Mouse (Mus musculus): ENCODE measurements around the gene Tedc2.

Gene Tedc2

DNA sequence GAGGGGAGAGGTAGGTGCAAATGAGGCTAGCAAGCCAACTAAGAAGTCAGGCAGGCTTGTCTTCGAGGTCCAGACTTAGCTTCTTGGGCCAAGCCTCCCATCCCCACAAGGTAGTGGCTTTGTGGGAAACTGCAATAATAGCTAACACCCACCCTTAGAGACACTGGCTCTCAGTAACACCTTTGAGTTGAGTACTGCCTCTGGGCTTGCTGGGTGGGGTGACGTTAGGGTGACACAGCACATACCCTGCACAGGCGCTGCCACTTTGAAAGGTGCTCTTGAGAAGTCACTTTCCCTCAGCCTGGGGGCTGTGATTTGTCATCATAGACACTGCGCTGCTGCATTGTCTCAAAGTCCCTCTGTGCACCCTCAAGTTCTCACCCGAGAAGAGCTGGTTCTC lies 26.9 kb downstream of the Tedc2 start:
- no peak for DNase-seq (ENCODE audit: low read depth, low spot score)

- no peak for DNase-seq (ENCODE audit: low read depth, low spot score)
Observed at GRCm38 (mm10) chr17:24193268-24193667, 27.4 kb downstream of the Tedc2 start.

- DNase-seq (ENCODE audit: low read depth, low spot score) = no peak
Observed at GRCm38 (mm10) chr17:24192848-24193247, 27.8 kb downstream of the Tedc2 start.

DNA sequence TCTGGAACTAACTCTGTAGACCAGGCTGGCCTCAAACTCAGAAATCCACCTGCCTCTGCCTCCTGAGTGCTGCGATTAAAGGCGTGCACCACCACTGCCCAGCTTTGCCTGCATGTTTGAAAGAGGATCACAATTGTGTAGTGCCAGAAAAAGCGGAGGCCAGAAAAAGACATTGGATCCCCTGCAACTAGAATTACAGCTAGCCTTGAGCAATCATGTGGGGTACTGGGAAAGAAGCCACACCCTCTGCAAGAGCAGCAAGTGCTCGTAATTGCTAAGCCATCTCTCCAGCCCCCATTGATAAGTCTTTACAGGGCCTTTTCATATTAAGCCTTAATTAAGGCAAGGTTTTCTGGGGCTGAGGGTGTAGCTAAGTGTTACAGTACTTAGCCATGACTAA lies 29.2 kb downstream of the Tedc2 start:
- DNase-seq (ENCODE audit: low read depth, low spot score) = no peak

- DNase-seq (ENCODE audit: low read depth, low spot score) = no peak
Observed at GRCm38 (mm10) chr17:24190934-24191333, 29.7 kb downstream of the Tedc2 start.

DNA sequence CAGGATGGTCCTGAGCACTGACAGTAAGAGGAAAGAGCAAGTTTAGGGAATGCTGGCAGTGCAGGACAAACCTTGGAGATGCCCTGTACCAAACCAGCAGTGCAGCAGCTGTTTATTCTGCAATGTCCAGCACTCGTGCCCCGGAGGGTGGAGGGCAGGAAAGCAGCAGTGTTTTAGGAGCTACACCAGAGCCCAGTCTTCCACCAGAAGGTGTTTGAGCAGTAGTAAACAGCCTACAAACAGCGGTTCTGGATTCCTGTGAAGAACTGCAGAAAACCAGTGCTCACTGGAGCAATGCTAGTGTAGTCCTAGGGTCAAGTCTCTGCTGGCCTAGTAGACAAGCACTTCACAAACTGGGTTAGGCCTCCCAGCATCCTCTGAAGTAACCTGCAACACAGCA lies 46.4 kb downstream of the Tedc2 start:
- no peak for DNase-seq (ENCODE audit: low read depth, low spot score)

- DNase-seq (ENCODE audit: low read depth, low spot score) = peak; percentile 66
Observed at GRCm38 (mm10) chr17:24173423-24173822, 47.2 kb downstream of the Tedc2 start.

DNA sequence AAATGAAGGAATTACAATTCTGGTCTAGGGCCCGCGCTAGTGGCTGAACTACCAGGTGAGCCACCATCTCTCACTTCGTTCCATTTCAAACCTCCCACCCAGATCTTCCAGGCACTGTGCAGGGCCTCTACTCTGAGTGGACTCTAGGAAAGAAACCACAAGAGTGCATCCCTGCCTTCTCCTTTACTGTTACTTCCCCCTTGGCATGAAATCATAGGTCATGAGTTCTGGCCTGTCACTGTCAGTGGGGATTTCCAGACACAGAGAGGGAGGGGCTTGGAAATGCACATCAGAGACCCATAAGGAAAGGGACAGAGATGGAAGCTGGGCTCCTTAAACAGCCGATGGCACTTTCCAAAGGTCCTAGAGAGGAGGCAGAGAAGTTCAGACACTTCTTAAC lies 48.9 kb downstream of the Tedc2 start:
- no peak for DNase-seq (ENCODE audit: low read depth, low spot score)

DNA sequence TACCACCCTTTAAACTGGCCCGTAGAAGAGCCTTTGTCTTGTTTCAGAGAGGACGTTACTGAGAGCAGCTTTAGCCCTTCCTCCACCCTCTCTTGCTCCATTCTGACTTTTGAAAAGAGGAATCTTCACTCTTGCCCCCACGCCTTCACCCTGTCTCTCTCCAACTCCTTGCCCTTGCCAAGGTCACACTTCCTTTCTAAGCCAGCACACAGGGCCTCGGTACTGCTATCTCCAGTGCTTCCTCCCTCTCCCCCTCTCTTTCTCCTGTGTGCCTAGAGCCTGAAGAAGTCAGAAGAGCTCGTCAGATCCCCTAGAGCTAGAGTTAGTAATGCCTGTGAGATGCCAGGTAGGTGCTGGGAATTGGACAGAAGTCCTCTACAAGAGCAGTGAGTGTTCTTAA lies 49.9 kb downstream of the Tedc2 start:
- no peak for DNase-seq (ENCODE audit: low read depth, low spot score)

GRCm38 (mm10) chr17:24170125-24170524 lies 50.5 kb downstream of the Tedc2 start:
- DNase-seq (ENCODE audit: low read depth, low spot score) = peak; percentile 7

- peak; percentile 97 for DNase-seq (ENCODE audit: low read depth, low spot score)
Observed at GRCm38 (mm10) chr17:24169317-24170065, 51.2 kb downstream of the Tedc2 start, which contains the start of gene Atp6v0c. Gene Atp6v0c (minus strand): TSS chr17:24169702.

DNA sequence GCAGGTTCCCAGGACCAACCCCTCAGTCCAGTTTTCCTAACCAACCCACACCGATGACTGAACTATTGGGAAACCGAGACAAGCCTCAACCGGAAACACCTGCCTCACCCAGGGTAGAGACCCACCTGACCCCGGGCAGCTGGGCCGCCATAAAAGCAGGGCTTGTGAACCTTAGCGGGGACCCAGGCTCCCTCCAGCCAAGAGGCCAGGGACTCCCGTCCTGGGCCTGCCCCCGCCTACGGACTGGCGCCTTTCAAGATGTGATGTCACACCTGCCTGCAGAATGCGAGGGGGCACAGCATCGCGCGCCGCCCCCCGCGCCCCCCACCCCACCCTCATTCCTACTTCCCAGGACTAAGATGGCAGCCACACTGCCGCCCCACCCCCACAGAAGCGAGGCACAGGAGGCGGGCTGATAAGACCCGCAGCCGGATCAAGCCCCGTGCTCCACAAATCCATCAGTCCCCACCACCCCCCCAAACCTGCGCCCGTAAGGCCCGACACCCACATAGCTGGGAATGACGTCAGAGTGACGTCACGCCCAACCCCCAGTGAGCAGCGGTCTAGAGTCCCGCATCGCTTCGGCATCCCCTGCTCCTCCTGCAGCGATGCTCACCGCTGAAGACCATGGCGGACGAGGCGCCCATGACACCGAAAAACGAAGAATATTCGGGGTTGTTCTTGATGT lies 51.9 kb downstream of the Tedc2 start:
- peak; percentile 83 for DNase-seq (ENCODE audit: low read depth, low spot score)

DNA sequence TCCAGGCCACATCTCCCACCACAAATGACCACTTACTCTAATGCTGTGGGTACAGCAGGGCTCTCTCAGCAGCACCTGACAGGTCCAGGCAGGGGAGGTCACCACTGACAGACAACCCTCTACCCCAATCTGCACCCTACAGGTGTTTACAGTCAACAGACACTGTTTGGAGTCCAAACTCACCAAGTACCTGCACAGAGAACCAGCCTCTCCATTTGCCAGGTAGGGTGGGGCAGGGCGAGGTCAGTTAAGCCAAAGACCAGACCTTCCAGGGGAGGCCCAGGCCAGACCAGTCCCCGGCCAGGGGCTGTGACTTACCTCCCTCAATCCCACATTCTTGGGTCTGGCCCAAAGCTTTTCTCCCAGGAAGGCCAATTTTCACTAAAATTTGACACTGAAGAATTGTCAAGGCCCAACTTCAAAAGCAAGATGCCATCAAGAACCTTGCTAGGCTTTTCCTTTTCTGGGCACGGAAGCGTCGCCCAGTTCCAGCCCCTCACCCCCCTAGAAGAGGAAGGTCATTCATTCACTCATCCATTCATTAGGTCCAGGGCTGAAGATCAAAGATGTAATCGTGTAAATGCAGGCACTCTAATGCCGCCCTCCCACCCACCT lies 52.7 kb downstream of the Tedc2 start:
- no peak for DNase-seq (ENCODE audit: low read depth, low spot score)

DNA sequence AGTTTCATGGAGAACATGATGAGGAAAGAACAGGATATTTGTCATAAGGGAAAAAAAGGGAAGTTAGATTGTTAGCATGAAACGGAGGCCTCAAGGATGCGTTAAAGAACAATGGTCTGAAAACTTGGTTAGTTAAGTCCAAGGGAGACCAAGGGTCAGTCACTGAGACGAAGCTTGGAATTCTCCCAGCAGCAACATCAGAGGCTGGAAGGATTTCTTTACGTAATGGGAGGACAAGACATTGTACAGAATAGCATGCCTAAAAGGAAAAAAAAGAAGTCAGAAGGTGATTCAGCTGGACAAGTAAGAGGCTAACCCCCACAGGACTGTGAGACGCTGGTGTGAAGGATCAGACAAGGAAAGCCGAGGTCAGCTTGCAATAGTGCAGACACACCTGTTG lies 53.5 kb downstream of the Tedc2 start:
- no peak for DNase-seq (ENCODE audit: low read depth, low spot score)
